Mouse (Mus musculus) embryo, embryonic 11.5 days (tissue): Measurements from ENCODE around the gene Zfc3h1.

Experiments used
- DNase-seq: peaks from one replicate; pipeline ENCODE4 v3.0.0-alpha.2; 2012; ENCODE audit warnings: low read depth, low spot score

Zfc3h1 gene

DNA sequence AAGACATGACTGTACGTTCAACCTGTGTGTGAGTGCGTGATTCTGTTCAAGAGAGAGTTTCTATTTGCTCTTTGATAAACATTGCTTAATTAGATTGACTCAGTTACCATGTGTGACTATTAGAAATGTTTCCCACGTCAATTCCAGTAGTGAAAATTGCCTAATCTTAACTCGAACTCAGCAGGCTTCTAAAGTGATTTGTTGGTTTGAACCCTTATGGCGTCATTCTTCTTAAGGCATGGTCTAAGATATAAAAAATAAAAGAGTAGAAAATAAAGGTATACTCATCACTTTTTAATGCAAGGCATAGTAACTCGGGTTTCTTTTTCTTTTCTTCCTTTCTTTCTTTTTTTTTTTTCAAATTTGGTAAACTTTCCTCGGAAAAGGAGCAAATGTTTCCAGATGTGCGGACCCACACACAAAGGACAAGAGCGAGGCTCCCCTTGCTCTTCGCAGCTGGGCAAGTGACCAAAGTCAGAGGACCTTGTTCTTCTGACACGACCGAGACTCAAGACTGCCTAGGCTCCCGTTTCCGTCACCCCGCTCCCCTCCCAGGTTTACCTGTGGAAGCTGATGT lies 1.0 kb upstream of the Zfc3h1 start:
- no peak for DNase-seq

DNA sequence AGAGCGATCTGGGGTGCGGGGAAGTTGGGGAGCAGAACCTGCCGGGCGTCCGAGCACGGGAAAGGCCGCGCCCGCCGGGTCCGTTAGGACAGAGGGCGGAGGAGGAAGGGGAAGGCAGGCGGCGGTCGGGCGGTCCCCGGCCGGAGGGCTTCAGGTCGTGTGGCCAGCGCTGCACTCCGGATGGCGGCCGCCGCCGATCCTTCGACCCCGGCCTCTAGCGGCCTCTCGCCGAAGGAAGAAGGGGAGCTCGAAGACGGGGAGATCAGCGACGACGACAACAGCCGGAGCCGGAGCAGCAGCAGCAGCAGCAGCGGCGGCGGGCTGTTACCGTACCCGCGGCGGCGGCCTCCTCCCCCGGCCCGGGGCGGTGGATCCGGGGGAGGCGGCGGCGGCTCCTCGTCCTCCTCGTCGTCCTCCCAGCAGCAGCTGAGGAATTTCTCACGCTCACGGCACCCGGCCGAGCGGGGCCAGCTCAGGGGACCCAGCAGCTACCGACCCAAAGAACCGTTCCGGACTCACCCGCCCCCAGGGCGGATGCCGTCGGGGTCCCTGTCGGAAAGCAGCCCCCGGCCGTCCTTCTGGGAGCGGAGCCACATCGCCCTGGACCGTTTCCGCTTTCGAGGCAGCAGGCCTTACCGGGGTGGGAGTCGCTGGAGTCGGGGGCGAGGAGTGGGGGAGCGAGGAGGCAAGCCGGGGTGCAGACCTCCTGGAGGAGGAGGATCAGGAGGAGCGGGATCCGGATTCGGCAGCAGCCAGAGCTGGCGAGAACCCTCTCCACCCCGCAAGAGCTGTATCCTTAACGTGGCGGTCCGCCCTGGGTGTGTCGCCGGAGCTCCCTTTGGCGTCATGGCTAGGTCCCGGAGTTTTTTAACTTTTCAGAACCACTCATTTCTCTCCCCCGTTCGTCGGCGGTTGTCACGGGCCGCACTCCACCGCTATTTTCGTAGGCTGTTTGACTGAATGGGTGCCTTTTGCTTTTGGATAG lies 551 bp downstream of the Zfc3h1 start:
- no peak for DNase-seq

GRCm38 (mm10) chr10:115387891-115388290 lies 3.1 kb downstream of the Zfc3h1 start:
- no peak for DNase-seq

GRCm38 (mm10) chr10:115391076-115391475 lies 6.3 kb downstream of the Zfc3h1 start:
- no peak for DNase-seq

GRCm38 (mm10) chr10:115391896-115392295 lies 7.1 kb downstream of the Zfc3h1 start:
- DNase-seq: no peak

DNA sequence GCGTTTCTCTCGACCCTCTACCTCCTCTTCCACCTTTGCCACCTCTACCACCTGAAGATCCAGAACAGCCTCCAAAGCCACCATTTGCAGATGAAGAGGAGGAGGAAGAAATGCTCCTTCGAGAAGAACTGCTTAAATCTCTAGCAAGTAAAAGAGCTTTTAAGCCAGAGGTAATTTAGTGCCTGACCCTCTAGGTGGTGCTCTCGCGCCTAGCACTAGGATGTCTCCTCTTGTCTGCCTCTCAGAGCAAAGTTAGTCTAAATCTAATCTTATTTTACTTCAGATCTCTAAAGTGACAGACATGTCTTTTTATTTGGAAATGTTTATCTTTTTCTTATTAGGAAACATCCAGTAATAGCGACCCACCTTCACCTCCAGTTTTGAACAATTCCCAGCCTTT lies 21.6 kb downstream of the Zfc3h1 start:
- DNase-seq: peak; percentile 44

DNA sequence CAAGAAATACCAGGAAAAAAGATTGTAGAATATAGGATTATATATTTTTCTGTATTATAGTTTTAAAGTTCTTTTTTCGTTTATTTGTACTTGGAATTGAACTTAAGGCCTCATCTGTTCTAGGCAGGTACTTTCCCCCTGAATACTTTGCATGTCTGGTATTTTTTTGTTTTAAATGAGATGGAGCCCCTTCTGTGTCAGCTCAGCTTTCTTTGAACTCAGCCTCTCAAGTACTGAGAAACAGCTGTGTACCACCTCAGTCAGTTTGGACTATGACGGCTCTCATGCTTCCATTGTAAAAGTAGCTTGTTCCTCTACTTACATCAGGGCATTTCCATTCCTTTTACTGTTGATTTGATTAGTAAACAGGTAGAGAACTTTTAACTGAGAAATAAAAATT lies 28.7 kb downstream of the Zfc3h1 start:
- DNase-seq: no peak

DNA sequence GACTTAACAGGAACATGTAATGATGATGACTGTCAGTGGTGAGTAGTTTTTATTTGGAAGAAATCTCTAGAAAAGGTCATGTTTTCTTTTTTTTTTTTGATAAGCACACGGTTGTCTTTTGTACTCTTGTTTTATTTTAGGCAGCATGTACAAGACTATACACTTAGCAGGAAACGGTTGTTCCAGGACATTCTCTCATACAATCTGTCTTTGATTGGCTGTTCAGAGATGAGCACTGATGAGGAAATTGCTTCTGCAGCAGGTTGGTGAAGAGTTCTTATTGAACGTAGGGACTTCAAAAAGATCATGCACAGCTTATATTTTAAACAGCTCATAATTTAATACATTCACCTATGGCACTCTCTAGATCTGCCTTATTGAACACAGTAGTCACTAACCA lies 29.3 kb downstream of the Zfc3h1 start:
- no peak for DNase-seq

DNA sequence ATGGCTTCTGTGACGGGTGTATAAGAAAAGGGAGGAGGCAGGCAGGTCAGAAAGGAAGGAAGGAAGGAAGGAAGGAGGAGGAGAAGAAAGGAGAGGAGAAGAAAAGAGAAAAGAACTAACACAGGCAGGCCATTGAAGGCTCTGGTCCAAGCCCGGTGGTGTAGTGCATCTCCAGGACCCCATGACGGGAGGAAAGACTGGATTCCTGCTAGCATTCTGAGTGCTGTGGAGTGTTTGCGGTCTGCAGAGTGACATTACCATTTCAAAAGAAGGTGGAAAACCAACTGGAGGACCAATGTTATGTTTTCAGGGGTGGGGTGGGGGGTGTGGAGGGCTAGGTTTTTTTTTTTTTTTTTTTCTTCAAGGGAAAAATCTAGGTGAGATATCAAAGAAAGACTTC lies 37.2 kb downstream of the Zfc3h1 start:
- no peak for DNase-seq

- no peak for DNase-seq
Measured at GRCm38 (mm10) chr10:115425351-115425750, 40.6 kb downstream of the Zfc3h1 start.

DNA sequence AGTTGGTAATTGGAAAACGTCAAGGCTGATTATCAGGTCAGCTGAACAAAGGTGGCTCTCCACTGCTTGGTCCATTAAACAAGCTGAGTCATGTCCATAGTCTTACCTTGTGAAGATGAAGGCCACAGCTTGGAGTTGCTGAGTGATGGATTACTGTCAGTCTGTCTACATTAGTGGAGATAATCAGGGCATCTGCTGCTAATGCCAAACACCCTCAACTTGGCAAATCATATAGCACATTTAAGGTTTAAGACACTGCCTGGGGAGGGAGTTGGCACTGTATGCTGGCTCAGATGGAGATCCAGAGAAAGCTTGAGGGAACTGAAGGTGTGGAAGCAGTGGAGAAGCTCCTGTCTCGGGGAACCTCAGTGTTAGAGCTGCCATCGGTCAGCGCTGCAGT lies 52.5 kb downstream of the Zfc3h1 start:
- no peak for DNase-seq

DNA sequence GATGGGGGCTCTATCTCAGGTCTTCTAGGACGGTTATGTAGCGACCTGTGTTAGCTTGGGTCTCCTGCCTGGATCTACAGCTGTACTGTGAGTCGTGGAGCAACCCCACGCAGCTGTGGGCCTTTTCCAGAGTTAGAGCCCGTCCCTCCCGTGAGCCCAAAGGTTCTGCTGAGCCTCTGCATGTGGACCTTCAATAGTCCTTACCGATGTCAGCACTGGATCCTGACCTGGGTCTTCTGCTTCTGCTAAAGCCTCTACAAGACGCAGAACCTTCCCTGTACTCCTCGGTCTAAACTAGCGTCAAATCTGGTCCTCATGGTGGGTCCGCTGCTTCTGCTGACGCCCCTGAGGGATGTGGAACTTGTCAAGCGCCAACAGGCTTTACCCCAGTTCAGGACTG lies 63.9 kb downstream of the Zfc3h1 start:
- no peak for DNase-seq

DNA sequence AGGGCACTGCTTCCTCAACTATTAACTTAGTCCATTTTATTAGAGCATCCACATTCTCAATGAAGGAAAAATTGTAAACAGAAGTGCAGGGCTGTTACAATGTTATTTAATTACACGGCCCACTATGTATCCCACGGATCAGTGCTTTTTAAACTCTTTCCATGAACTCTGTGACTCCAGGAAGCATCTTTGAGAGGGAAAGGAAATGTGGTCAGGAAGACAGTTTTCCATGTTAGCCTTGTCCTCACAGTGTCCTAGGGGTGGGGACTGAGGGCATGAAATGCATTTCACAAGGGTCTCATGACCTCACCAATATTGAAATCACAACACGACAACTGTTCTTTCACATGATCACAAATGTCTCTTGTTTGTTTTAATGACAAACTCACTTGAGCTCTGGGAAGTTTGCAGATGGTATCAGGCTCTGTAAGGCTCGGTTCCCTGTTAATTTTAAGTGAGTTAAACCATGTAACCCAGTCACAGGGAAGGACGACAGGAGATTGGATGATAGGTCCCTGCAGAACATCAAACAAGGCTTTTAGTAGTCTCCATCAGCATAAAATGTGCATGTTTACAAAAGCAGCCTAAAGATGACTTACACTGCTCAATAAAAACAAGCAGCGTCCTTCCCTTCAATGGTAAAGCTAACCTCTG lies 72.7 kb downstream of the Zfc3h1 start:
- no peak for DNase-seq

DNA sequence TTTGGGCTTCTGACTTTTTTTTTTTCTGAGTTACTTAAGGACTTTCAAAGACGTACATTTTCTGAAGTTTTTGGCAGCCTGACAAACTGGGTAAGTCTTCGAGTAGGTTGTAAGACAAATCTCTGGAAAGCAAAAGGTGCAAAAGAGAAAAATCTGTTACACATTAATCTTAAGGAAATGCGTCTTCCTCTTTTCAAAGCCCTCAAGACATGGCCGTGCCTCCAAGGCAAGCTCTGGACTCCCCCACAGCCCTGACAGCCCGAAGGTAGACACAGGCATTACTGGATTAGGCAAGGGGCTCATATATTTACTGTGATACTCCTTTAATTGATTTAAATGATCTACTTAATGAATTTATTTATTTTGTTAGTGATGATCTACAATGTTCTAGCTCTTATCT lies 77.9 kb downstream of the Zfc3h1 start:
- no peak for DNase-seq

DNA sequence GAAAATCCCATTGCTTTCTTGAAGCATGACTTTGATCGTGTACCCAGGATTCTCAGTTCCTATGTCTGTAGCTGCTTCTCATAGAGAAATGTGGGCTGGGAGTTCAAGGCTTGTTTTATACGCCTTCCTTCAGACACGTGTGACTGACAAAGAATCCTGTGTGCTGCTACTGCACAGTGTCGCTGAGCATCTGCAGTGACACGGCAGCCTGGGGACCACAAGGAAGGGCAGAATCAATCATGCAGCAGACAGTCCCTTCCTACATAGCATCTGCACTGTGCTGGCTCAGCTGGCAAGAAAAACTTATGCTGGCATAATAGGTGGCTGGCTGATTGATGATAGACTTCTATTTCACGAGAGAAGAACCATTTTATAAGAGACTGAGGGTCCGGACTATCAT lies 80.3 kb downstream of the Zfc3h1 start:
- no peak for DNase-seq

DNA sequence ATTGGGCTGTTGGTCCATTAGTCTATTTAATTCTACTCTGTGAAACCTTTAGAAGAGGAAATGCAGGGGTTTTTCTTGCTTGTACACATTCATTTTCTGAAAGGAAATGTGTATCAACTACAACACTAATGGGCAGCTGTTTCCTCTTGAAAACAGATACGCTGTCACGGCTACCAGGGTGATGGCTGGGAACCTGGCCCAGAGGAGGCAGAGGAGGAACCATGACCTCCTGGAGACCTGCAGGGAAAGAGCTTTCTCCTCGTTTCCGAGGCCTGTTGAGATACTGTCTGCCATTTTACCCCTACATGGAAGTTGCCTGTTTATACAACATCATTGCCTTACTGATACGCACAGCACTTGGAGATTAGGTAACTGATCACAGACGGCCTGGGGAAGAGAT lies 81.0 kb downstream of the Zfc3h1 start:
- no peak for DNase-seq

- DNase-seq: no peak
Measured at GRCm38 (mm10) chr10:115467985-115468384, 83.2 kb downstream of the Zfc3h1 start.

DNA sequence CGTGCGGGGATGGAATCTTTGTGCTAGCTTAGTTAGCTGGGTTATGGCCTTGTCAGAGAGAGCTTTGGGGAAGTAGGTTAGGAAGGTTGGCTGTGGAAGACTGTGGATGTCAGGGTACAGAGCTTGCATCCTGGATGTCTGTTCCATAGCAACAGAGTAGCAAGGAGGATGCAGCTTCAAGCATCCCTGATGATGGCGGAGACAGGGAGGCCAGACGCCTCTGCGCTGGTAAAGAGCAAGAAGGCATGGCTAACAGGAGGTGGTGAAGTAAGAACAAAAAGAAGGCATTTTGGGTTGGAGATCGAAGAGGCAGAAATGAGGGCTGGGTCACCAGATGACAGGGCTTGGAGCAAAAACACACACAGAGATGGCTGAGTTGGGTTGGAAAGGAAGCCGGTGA lies 83.9 kb downstream of the Zfc3h1 start:
- DNase-seq: no peak

DNA sequence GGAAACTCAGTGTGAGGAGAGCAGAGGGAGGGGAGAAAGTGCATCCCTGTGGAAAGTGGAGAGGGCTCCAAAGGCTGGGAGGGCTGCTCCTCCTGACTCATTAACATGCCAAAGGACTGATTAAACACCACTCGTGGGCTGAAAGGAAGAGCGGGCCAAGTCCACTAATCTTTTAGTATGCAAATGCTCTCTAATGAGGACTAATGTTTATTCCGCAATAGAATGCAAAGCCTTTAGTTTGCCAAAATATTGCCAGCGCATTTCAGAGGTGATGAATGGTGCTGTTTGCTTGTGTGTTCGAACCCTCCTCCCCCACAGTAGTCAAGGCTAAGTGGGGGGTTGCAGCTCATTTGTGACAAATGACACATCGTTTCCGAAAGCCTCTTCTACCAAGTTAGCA lies 84.3 kb downstream of the Zfc3h1 start:
- DNase-seq: no peak

GRCm38 (mm10) chr10:115470621-115471334 lies 86.0 kb downstream of the Zfc3h1 start:
- no peak for DNase-seq

DNA sequence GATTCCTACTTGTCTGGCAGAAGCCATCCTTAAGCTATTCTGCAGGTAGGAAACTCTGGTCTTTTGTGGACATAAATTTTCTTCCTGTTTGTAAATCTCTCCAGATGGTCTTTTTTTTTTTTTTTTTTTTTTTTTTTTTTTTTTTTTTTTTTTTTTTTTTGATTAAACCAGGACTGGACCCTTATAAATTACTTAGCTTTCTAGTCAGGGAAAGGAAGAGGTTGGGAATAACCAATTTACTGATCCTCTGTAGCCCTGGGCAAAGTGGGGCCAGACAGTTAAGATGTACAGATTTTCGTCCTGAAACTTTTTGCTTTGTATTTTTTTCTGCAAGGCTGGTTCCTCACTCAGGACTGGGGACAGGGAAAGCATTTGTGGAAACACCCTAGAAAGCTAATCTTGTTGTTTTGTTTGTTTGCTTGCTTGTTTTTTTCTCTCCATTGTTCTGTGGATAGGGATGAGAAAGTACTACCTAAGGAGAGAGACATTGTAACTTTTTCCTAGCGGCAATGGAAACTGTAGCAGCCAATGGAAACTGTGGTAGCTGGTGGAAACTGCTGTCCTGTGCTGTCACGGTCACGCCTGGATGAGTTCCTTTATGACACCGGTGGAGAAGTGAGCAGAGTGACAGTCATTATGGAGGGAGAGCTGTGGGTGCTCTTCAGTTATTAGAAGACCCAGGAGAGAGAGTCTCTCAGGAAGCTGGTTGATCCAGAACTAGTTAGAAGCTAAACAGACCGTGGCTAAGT lies 88.6 kb downstream of the Zfc3h1 start:
- DNase-seq: no peak
